In the genomic region with DNA sequence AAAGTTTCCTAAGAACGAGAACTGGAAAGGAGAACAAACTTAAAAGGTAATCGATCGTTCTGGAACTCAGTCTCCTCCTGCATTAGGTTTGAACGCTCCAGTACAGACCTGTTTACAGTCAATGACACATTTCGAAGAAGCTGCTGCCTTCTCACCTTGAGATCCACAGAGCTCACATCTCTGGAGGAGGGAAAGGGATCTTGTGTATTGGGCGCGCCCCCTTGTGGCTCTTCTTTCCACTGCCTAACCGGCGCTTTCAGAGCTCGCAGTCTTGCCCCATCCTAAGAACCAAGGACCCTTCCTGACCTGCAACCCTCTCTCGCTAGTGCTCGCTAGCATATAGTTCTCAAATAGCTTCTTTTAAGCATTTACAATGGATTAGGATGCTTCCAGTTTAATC, we compare ENCODE assay signal across 8 mouse cellular contexts. TPM values are rescaled to one million over a fixed set of nuclear protein-coding genes. Genes with fewer than 3 reads are reported as not detected.
DNase-seq lines count a peak whose midpoint lies in the region; TF ChIP-seq lines count a peak whose summit lies in the region.

No protein-coding gene starts in this region.

- intact Hi-C loops in left cerebral cortex, adult 2 months (cut with DNase I) = loop anchor here (1.0 kb wide), 3 partner anchors 54 to 447 kb away; no protein-coding TSS in a partner anchor

- peaks cover 15% of the 10 kb centered on the region for H3K4me1 ChIP-seq in megakaryocyte, embryonic 14.5 days

- H3K9me3 ChIP-seq in megakaryocyte, embryonic 14.5 days = no peaks in the 10 kb centered on the region

- peak; percentile 93 for TF ChIP-seq CTCF in left cerebral cortex, adult 2 months (IDR thresholded peaks at IDR 0.05)

- peaks cover 27% of the 10 kb centered on the region for H3K27me3 ChIP-seq in megakaryocyte, embryonic 14.5 days (replicated peaks)

- no peak overlapping the region for H3K27ac ChIP-seq in left cerebral cortex, adult 2 months

- peak; percentile 94 for DNase-seq in R1 (ENCODE audit: low read depth, low spot score)
- peak; percentile 77 to 80 for DNase-seq in cerebellum, postnatal 36 days
- DNase-seq in gastrocnemius, adult 8-10 months (ENCODE audit: low spot score in 2 of 2) = peak; percentile 35 to 57
- DNase-seq in hindlimb bud, embryonic 11.5 days (ENCODE audit: extremely low spot score, low read depth, low spot score) = peak; percentile 54
- DNase-seq in left cerebral cortex, adult 2 months (ENCODE audit: extremely low spot score in 1 of 2, low spot score in 2 of 2) = peak; percentile 79 to 82
- DNase-seq in right cerebral cortex, adult 2 months (ENCODE audit: low spot score in 2 of 2) = peak; percentile 87 to 90
- DNase-seq in urinary bladder, postnatal 10 days (ENCODE audit: low spot score) = peak; percentile 20

- no peaks in the 10 kb centered on the region for H3K36me3 ChIP-seq in megakaryocyte, embryonic 14.5 days (replicated peaks; ENCODE audit: low read length)

- peak overlapping the region; percentile 40 for H3K4me3 ChIP-seq in left cerebral cortex, adult 2 months
- H3K4me3 ChIP-seq in megakaryocyte, embryonic 14.5 days (replicated peaks) = peak overlapping the region; percentile 83

RNA-seq across cellular contexts. Expression of a gene that starts 8.1 kb away (rescaled TPM):
- total RNA-seq in gastrocnemius, adult 8-10 months (2022) = not detected
- total RNA-seq in left cerebral cortex, adult 2 months (2021) = 100 to 1,000 TPM; 432 to 438 TPM
- polyA plus RNA-seq in megakaryocyte, embryonic 14.5 days (2012; ENCODE audit: insufficient read depth, low replicate concordance) = not detected in 2 replicates

RNA-seq across cellular contexts. Expression of a gene that starts 33.4 kb away (rescaled TPM):
- total RNA-seq in gastrocnemius, adult 8-10 months (2022) = not detected
- not detected for total RNA-seq in left cerebral cortex, adult 2 months (2021)
- polyA plus RNA-seq in megakaryocyte, embryonic 14.5 days (2012; ENCODE audit: insufficient read depth, low replicate concordance) = not detected in 2 replicates

Comparison
In these comparisons a context has a peak if more than half of its experiments do, and no peak if none do; other contexts are left out.
1. DNase-seq: peak in every context shown above with its lines; median percentile 94 in R1; 88 in right cerebral cortex, adult 2 months; 80 in left cerebral cortex, adult 2 months; 78 in cerebellum, postnatal 36 days; 54 in hindlimb bud, embryonic 11.5 days; 46 in gastrocnemius, adult 8-10 months; 20 in urinary bladder, postnatal 10 days.
2. RNA of a gene that starts 8.1 kb away (total RNA-seq): 432 to 438 TPM in left cerebral cortex, adult 2 months; not detected in gastrocnemius, adult 8-10 months; every median in the first group is over 100 times any median in the second.